Mouse (Mus musculus) C2C12 (cell line): Measurements from ENCODE around the gene Gm9833.

Source experiments
- CTCF ChIP-seq: IDR thresholded peaks from one replicate; pipeline ENCODE4 v1.5.1; 2011; ENCODE audit not compliant: control insufficient read depth, insufficient read depth, insufficient read length
- MAX ChIP-seq: IDR thresholded peaks from one replicate; pipeline ENCODE4 v1.6.1; 2011; ENCODE audit warnings: mild to moderate bottlenecking, control low read depth

GRCm38 (mm10) chr3:10082545-10083062, 5.3 kb upstream of the Gm9833 start:
- TF ChIP-seq CTCF, result no peak
- no peak for TF ChIP-seq MAX
